Mouse (Mus musculus) frontal cortex, postnatal 10 days (tissue): ENCODE results near the gene Mrpl45.
A peak's percentile ranks its signal among the peaks of the same experiment; 100 is the strongest.

Source experiments
- DNase-seq, 2 experiments: peaks; one replicate each; pipeline ENCODE4 v3.0.0; 2022; ENCODE audit warnings: low spot score in 2 of 2, mixed read lengths in 1 of 2

Mrpl45 gene

DNA sequence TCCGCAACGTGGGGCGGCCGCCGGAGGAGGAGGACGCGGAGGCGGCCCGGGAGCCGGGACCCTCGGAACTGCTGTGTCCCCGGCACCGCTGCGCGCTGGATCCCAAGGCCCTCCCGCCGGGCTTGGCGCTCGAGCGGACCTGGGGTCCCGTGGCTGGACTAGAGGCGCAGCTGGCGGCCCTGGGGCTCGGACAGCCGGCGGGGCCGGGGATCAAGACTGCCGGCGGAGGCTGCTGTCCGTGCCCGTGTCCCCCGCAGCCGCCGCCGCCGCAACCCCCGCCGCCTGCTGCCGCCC, 47.1 kb downstream of the Mrpl45 start:
- DNase-seq = peak in 1 of 2 experiments; percentile 39

GRCm38 (mm10) chr11:97362943-97363643, 47.6 kb downstream of the Mrpl45 start:
- DNase-seq = peak in 1 of 2 experiments; percentile 32

DNA sequence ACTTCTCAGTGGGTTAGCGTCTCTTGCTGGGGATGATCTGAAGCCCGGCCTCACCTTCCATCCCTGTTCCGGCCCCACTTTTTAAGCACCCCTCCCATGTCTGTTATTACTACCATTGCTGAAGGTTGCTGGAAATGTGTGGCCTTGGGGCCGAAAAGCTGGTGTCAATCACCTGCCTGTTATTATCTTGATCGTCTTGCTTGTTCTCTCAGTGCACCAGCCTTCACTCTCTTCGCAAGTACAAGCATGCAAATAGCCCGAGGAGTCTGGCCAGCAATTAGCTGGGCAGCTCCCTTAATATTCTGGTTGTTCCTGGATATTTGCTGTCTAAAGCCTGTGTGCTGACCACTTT, 48.1 kb downstream of the Mrpl45 start:
- DNase-seq = no peak

- no peak for DNase-seq
Observed at GRCm38 (mm10) chr11:97365556-97365955, 50.0 kb downstream of the Mrpl45 start.

- no peak for DNase-seq
Observed at GRCm38 (mm10) chr11:97368501-97368900, 53.0 kb downstream of the Mrpl45 start.

DNA sequence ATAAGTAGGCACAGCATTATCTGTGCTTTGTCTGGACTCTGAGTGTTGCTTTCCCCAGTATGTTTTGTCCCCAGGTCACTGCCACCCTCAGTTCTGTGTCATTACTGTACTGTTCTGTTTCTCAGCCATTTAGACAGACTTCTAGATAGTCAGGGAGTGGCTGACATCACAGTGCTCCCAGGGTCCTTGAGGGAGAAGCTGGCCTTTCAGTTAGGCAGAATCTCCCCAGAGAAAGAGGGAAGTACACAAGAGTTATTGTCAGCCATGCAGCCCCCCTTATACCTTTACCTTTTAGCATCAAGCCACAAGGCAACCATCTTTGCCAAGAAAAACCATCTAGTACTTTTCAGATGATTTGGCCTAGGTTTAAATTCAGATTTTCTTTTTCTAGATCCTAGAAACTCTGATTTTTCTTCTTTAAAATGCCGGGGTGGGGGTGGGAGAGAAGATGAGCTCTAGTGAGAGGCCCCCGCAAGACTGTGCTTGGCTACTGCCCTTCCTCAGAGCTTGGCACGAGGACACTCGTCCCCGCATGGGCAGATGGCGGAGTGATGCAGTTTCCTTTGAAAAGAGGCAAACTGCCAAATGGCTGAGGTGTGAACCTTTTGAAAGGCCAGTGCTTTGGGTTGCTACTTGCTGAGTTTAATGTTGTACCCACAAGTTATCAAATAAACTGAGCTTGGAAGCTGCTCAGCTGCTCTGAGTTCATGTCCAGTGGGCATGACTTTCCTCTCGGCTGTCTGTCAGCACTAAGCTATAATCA, 55.0 kb downstream of the Mrpl45 start:
- peak; percentile 29 to 50 for DNase-seq

- DNase-seq = no peak
Observed at GRCm38 (mm10) chr11:97372159-97372864, 56.8 kb downstream of the Mrpl45 start.

DNA sequence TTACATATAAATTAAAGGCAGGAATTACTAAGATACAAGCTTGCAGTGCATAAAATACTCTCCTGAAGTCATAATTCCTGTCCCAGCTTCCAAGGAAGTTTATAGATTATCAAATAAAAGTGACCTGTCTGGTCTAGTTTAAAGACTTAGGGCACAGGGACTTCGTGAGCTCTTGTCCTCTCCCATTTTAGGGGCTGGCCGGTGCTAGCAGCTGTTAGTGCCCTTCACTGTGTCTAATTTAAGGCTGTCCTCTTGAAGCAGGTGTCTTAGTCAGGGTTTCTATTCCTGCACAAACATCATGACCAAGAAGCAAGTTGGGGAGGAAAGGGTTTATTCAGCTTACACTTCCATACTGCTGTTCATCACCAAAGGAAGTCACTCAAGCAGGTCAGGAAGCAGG, 57.9 kb downstream of the Mrpl45 start:
- DNase-seq = no peak
